Mouse (Mus musculus) cerebral cortex, adult 2 months (tissue): Measurements from ENCODE around the gene Olfr341.

Experiments used
- WGBS: fragments of 180-500 bp; shearing (Covaris S2); methylation state at CpG from one replicate; pipeline ENCODE4 v1.1.7; 2018; 5-methylcytosine and 5-hydroxymethylcytosine counted together

The Olfr341 gene

DNA sequence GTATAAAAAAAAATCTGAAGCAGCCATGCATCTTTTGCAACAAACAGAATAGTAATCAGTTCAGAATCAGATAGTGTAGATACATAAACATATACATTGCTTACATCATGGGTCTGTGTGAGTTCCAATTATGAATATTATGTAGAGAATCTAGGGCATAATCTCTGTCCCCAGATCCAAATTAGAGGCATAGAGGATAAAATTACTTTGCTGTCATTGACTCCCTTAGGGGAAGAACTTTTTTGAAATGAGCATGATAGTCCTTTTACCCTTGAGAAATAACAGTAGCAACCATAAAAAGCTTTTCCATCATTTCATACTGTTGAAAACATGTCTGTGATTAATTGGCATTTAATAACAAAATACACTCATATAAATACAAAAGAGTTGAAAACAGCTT is at the start of gene Olfr341:
Olfr341 (minus strand) TSS at position 101 of the 400 bp plus-strand sequence.

DNA sequence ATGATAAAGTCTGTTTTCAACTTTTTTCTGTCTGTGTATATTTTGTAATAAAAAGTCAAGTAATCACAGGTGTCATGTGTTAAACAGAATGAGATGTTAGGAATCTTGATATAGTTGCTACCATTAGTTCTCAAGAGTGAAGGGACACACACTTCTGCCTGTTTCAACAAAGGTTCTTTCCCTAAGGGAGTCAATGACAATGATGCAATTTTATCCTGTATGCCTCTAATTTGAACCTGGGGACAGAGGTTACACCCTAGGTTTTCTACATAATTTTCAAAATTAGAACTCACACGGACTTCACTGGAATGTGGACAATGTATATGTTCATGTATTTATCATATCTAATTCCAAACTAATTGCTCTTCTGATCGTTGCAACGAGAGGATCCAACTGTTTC is 42.4 kb upstream of the Olfr341 start, which contains the start of gene Olfr342:
Olfr342 (plus strand) TSS at position 301 of the 400 bp plus-strand sequence.
- WGBS = 60% methylated on average over 3 of the region's 3 CpGs

DNA sequence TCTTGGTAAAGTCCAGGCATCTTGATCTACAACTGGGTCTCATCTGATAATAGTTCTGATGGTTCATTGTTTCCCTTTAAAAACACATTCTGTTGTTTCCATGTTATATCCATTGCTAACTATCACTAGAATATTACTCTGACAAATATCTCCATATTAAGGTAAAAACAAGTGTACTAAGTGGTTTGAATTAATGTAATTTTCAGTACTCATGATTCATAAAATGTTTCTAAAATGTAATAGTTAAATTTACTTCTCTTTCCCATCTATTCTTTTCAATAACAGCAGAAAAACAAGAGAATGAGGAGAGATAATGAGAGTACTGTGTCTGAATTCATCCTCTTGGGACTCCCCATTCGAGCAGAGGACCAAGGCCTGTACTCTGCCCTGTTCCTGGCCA is 30.0 kb downstream of the Olfr341 start, which contains the start of gene Olfr340:
Olfr340 (plus strand) TSS at position 301 of the 400 bp plus-strand sequence.
- 52% methylated on average over 1 of the region's 1 CpGs for WGBS
